Mouse (Mus musculus): ENCODE measurements around the gene Pde4dip. TPM values are rescaled to one million over a fixed set of nuclear protein-coding genes. Genes with fewer than 3 reads are reported as not detected.

Pde4dip gene
- polyA plus RNA-seq, 1 experiment = 31.3 TPM

DNA sequence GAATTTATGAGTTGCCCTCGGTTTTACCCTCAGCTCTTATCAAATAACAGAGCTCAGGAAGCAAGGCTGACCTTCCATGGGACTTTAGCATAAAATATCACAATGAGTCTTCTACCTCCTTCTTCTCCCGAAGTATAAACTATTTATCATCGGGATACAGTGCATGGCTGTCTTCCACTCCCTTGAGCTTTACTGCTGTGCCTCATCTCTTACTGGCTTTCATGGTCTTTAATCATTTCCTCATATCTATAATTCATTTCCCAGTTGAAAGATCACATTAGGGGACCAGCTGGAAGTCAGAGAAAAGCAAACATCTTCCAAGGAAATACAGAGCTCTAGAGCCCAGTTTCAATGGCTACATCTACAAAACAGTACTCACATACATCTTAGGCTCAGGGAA, 239.5 kb downstream of the Pde4dip start:
- DNase-seq (ENCODE audit: low spot score) = no peak

DNA sequence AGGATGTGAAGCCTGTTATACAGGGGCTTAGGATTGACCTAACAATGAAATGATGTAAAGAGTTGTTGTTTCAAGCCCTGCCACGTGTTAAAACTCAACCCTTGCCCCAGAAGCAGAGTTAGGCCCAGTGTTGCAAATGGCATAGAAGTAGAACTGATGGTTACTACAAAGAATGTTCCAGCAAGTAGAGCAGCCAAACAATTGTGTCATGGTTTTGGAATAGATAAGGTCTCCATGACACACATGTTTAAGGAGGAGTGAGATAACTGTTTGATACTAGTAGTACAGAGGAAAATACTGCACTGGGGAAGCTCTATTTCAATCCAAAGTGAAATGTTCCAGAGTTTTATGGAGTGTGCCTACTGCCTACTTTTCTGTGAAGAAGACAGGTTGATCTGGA, 240.0 kb downstream of the Pde4dip start:
- no peak for DNase-seq (ENCODE audit: low spot score)

DNA sequence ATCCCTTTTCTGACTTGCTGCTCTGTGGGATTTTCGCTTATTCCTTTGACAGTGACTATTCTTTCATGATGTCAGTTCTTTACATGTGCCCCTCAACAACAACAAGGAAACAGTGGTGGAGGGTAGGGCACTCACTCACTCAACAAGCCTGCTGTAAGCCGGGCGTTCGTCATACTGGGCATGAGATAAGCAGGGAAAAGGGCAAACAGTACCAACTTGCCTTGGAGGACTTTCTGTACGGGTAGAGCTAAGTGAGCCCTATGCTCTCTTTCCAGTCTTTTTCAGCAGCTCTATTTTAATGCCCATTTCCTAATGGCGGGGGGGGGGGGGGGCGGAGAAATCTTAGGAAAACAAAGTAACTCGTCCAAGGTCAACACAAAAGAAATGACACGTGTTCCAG, 246.5 kb downstream of the Pde4dip start:
- DNase-seq (ENCODE audit: low spot score) = no peak

DNA sequence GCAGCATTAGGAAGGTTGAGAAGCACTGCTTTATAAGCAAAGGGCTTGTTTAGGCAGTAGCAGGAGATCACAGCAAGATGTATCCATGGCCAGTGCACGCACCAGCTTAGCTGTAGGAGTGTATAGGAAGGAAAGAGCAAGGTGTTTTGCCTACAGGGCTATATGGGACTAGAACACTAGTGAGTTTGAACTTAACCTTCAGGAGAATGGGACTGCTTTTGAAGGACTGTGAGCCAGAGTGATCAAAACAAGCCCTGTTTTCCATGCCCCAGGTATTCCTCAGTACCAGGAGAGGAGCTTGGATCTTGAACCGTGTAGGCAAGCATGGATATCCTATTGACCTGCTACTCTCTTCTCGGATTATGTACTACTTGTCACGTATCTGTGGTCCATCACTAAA, 247.1 kb downstream of the Pde4dip start:
- no peak for DNase-seq (ENCODE audit: low spot score)

Other genes with a start within 250 kb of the Pde4dip start
- 63.1 and 78.0 TPM in 2 replicates for gene Prkab2, start 230.5 kb downstream of the Pde4dip start, polyA plus RNA-seq (2012; rRNA removed)
- gene Gm17651, start 214.0 kb downstream of the Pde4dip start, polyA plus RNA-seq (2012; rRNA removed) = not detected in 2 replicates
- 75.0 and 84.5 TPM in 2 replicates for gene Sec22b, start 12.5 kb upstream of the Pde4dip start, polyA plus RNA-seq (2012; rRNA removed)
- gene Notch2, start 124.8 kb upstream of the Pde4dip start, polyA plus RNA-seq (2012; rRNA removed) = 23.1 and 31.2 TPM in 2 replicates